Mouse (Mus musculus) brain, adult 2 months (tissue): ENCODE measurements at regions not wholly inside any gene's neighbourhood (a gene's known extent, or its start where the extent isn't known, plus 50 kb on each side); places are given as distances from the start of the nearest gene placed in this dataset.

ENCODE experiments used
- DNase-seq: peaks from one replicate; pipeline ENCODE4 v3.0.0; 2011; ENCODE audit warnings: low read depth, low spot score

GRCm38 (mm10) chr16:47354279-47354678 lies 856.0 kb upstream of the Nectin3 start:
- no peak for DNase-seq

GRCm38 (mm10) chr16:47394398-47394797 lies 889.1 kb upstream of the Dppa4 start:
- DNase-seq: no peak

GRCm38 (mm10) chr16:47407067-47407466 lies 876.5 kb upstream of the Dppa4 start:
- DNase-seq: peak; percentile 48

- peak; percentile 17 for DNase-seq
Measured at GRCm38 (mm10) chr16:47418680-47419252, 864.8 kb upstream of the Dppa4 start.

- DNase-seq: peak; percentile 27
Measured at GRCm38 (mm10) chr16:47445083-47445482, 838.5 kb upstream of the Dppa4 start.

- no peak for DNase-seq
Measured at GRCm38 (mm10) chr16:47475441-47476081, 808.0 kb upstream of the Dppa4 start.

GRCm38 (mm10) chr16:47482071-47482470 lies 801.5 kb upstream of the Dppa4 start:
- peak; percentile 20 for DNase-seq

- peak; percentile 13 for DNase-seq
Measured at GRCm38 (mm10) chr16:47488525-47488924, 795.0 kb upstream of the Dppa4 start.

- DNase-seq: peak; percentile 43
Measured at GRCm38 (mm10) chr16:47525857-47526256, 757.7 kb upstream of the Dppa4 start.

GRCm38 (mm10) chr16:47526613-47527012 lies 756.9 kb upstream of the Dppa4 start:
- peak; percentile 11 for DNase-seq

- peak; percentile 65 for DNase-seq
Measured at GRCm38 (mm10) chr16:47536524-47536923, 747.0 kb upstream of the Dppa4 start.

- DNase-seq: no peak
Measured at GRCm38 (mm10) chr16:47551101-47551500, 732.4 kb upstream of the Dppa4 start.

- DNase-seq: peak; percentile 2
Measured at GRCm38 (mm10) chr16:47568051-47568450, 715.5 kb upstream of the Dppa4 start.

GRCm38 (mm10) chr16:47599476-47599875 lies 684.1 kb upstream of the Dppa4 start:
- peak; percentile 11 for DNase-seq
